ENCODE assay signal across 28 mouse cellular contexts in the genomic region with DNA sequence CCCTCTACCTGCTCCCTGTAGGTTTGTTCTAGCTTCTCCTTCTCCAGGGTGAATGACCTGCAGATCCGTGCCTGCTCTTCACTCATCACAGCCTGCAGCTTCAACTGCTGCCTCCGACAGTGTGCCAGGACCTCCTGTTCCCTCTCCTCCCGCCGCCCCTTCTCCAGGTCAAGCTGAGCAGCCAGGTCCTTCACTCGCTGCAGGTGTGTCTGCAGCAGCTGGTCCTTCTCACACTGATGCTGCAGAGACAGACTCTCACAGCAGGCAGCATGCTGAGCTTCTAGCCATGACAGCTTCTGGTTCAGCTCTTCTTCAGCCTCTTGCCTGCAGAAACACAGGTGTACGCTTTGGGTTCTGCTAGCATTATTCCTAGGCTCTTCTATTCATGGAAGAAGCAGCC. TPM values are rescaled to one million over a fixed set of nuclear protein-coding genes. Genes with fewer than 3 reads are reported as not detected.
DNase-seq lines count a peak whose midpoint lies in the region; ATAC-seq and TF ChIP-seq lines count a peak whose summit lies in the region.
"Had no signal": no experiment of that assay in that cellular context is flagged by ENCODE, and none has a peak within 500 bp of the region (broad histone marks: within the 10 kb centered on the region; RNA-seq: fewer than 3 reads in every experiment).

No protein-coding gene starts in this region.

- no peaks in the 10 kb centered on the region for H3K36me3 ChIP-seq in hindbrain, postnatal 0 days (ENCODE audit: insufficient read depth, low read length)
- H3K36me3 ChIP-seq in hindbrain, embryonic 11.5 days (ENCODE audit: control insufficient read depth, insufficient read depth, low read length): peaks cover 4% of the 10 kb centered on the region; the same call in 1 of the 2 replicates
- peaks cover 63% of the 10 kb centered on the region for H3K36me3 ChIP-seq in E14TG2a.4 (ENCODE audit: insufficient read depth, low read length)
- H3K36me3 ChIP-seq in lung, postnatal 0 days (ENCODE audit: insufficient read depth, low read length): no peaks in the 10 kb centered on the region
- H3K36me3 ChIP-seq in thymus, adult 2 months (ENCODE audit: control insufficient read depth, insufficient read depth, low read length): no peaks in the 10 kb centered on the region
- H3K36me3 ChIP-seq: hindbrain, embryonic 15.5 days; intestine, embryonic 15.5 days had no signal

- 88% methylated on average over 6 of the region's 6 CpGs for WGBS in hindbrain, postnatal 0 days
- 91% methylated on average over 6 of the region's 6 CpGs for whole genome bisulfite sequencing in hindbrain, embryonic 11.5 days
- 89% methylated on average over 6 of the region's 6 CpGs for WGBS in lung, postnatal 0 days
- WGBS in thymus, adult 2 months: 93% methylated on average over 6 of the region's 6 CpGs

- no peak overlapping the region for H3K4me2 ChIP-seq in hindbrain, postnatal 0 days (ENCODE audit: low read depth, low read length)
- H3K4me2 ChIP-seq in hindbrain, embryonic 11.5 days (replicated peaks; ENCODE audit: low read depth, low read length): no peak overlapping the region
- H3K4me2 ChIP-seq in lung, postnatal 0 days (replicated peaks; ENCODE audit: low read depth, low read length): no peak overlapping the region
- H3K4me2 ChIP-seq: embryonic facial prominence, embryonic 13.5 days; forebrain, embryonic 13.5 days; heart, embryonic 13.5 days; hindbrain, embryonic 12.5 days; hindbrain, embryonic 15.5 days; intestine, embryonic 15.5 days had no signal

- peak; percentile 14; the same call in 1 of the 2 replicates for ATAC-seq in hindbrain, postnatal 0 days
- ATAC-seq in hindbrain, embryonic 11.5 days (ENCODE audit: low FRiP score): no peak
- no peak for ATAC-seq in lung, postnatal 0 days
- ATAC-seq: CD4-positive, CD25-positive, alpha-beta regulatory T cell, adult 4 months; forebrain, embryonic 13.5 days; forebrain, embryonic 16.5 days; intestine, embryonic 15.5 days had no signal

- no peaks in the 10 kb centered on the region for H3K9me3 ChIP-seq in hindbrain, postnatal 0 days (ENCODE audit: low read length)
- no peaks in the 10 kb centered on the region for H3K9me3 ChIP-seq in hindbrain, embryonic 11.5 days (ENCODE audit: control insufficient read depth, low read length)
- H3K9me3 ChIP-seq in E14TG2a.4 (ENCODE audit: low read length): no peaks in the 10 kb centered on the region
- no peaks in the 10 kb centered on the region for H3K9me3 ChIP-seq in lung, postnatal 0 days (ENCODE audit: low read length)
- H3K9me3 ChIP-seq: embryonic facial prominence, embryonic 10.5 days; embryonic facial prominence, embryonic 13.5 days; forebrain, embryonic 10.5 days; forebrain, embryonic 13.5 days; heart, embryonic 10.5 days; heart, embryonic 13.5 days; hindbrain, embryonic 12.5 days; hindbrain, embryonic 15.5 days; intestine, embryonic 15.5 days had no signal

- TF ChIP-seq CTCF in hindbrain, postnatal 0 days (IDR thresholded peaks at IDR 0.05; ENCODE audit: low read depth): no peak
- no peak for TF ChIP-seq CTCF in E14TG2a.4 (conservative IDR thresholded peaks at IDR 0.05; ENCODE audit: low read length)
- TF ChIP-seq CTCF in lung, postnatal 0 days (IDR thresholded peaks at IDR 0.05): no peak
- no peak for TF ChIP-seq CTCF in thymus, adult 2 months (IDR thresholded peaks at IDR 0.05; ENCODE audit: borderline replicate concordance, control insufficient read depth, extremely low read depth, insufficient read depth, low read length, poor library complexity)

- no peak overlapping the region for H3K4me3 ChIP-seq in hindbrain, postnatal 0 days (ENCODE audit: low read length)
- H3K4me3 ChIP-seq in hindbrain, embryonic 11.5 days (ENCODE audit: low read depth, low read length): no peak overlapping the region
- H3K4me3 ChIP-seq in E14TG2a.4 (replicated peaks; ENCODE audit: low read length): peak overlapping the region; percentile 57; the same call in 1 of the 2 replicates
- H3K4me3 ChIP-seq in lung, postnatal 0 days (ENCODE audit: low read depth, low read length): no peak overlapping the region
- H3K4me3 ChIP-seq in thymus, adult 2 months (ENCODE audit: control insufficient read depth, insufficient read depth, low read length): no peak overlapping the region
- H3K4me3 ChIP-seq: embryonic facial prominence, embryonic 10.5 days; embryonic facial prominence, embryonic 13.5 days; forebrain, embryonic 10.5 days; forebrain, embryonic 13.5 days; heart, adult 2 months; heart, embryonic 10.5 days; heart, embryonic 13.5 days; hindbrain, embryonic 12.5 days; hindbrain, embryonic 15.5 days; intestine, embryonic 15.5 days had no signal

- H3K4me1 ChIP-seq in hindbrain, postnatal 0 days (ENCODE audit: insufficient read depth, low read length): no peaks in the 10 kb centered on the region
- no peaks in the 10 kb centered on the region for H3K4me1 ChIP-seq in hindbrain, embryonic 11.5 days (replicated peaks; ENCODE audit: control insufficient read depth, insufficient read depth, low read length)
- H3K4me1 ChIP-seq in E14TG2a.4 (replicated peaks; ENCODE audit: low read depth, low read length): peaks cover 92% of the 10 kb centered on the region
- no peaks in the 10 kb centered on the region for H3K4me1 ChIP-seq in lung, postnatal 0 days (ENCODE audit: insufficient read depth, low read depth, low read length)
- no peaks in the 10 kb centered on the region for H3K4me1 ChIP-seq in thymus, adult 2 months (replicated peaks; ENCODE audit: control insufficient read depth, insufficient read depth, low read length)
- H3K4me1 ChIP-seq: embryonic facial prominence, embryonic 10.5 days; embryonic facial prominence, embryonic 13.5 days; forebrain, embryonic 10.5 days; forebrain, embryonic 13.5 days; heart, embryonic 10.5 days; heart, embryonic 13.5 days; hindbrain, embryonic 12.5 days; hindbrain, embryonic 15.5 days; intestine, embryonic 15.5 days had no signal

- no peak for TF ChIP-seq EP300 in lung, postnatal 0 days (IDR thresholded peaks at IDR 0.05)

- no peaks in the 10 kb centered on the region for H3K27me3 ChIP-seq in hindbrain, postnatal 0 days (ENCODE audit: insufficient read depth, low read length)
- H3K27me3 ChIP-seq in hindbrain, embryonic 11.5 days (ENCODE audit: control insufficient read depth, insufficient read depth, low read length): no peaks in the 10 kb centered on the region
- no peaks in the 10 kb centered on the region for H3K27me3 ChIP-seq in E14TG2a.4 (ENCODE audit: insufficient read depth, low read length)
- H3K27me3 ChIP-seq in lung, postnatal 0 days (replicated peaks; ENCODE audit: insufficient read depth, low read length): no peaks in the 10 kb centered on the region
- H3K27me3 ChIP-seq in thymus, adult 2 months (ENCODE audit: control insufficient read depth, insufficient read depth, low read length): no peaks in the 10 kb centered on the region
- H3K27me3 ChIP-seq: embryonic facial prominence, embryonic 13.5 days; forebrain, embryonic 13.5 days; heart, embryonic 13.5 days; hindbrain, embryonic 12.5 days; hindbrain, embryonic 15.5 days; intestine, embryonic 15.5 days had no signal

- H3K9ac ChIP-seq in hindbrain, postnatal 0 days (replicated peaks; ENCODE audit: low read length): no peak overlapping the region
- H3K9ac ChIP-seq in hindbrain, embryonic 11.5 days (ENCODE audit: low read depth, low read length): no peak overlapping the region
- no peak overlapping the region for H3K9ac ChIP-seq in lung, postnatal 0 days (replicated peaks; ENCODE audit: low read depth)
- H3K9ac ChIP-seq: embryonic facial prominence, embryonic 13.5 days; forebrain, embryonic 13.5 days; heart, embryonic 13.5 days; hindbrain, embryonic 12.5 days; hindbrain, embryonic 15.5 days; intestine, embryonic 15.5 days had no signal

- DNase-seq in hindbrain, postnatal 0 days (ENCODE audit: low spot score): no peak
- DNase-seq in hindbrain, embryonic 11.5 days (ENCODE audit: low spot score): no peak
- peak; percentile 26 for DNase-seq in R1 (ENCODE audit: low read depth, low spot score)
- DNase-seq in lung, postnatal 0 days (ENCODE audit: low spot score): no peak
- DNase-seq in thymus, adult 2 months: no peak
- DNase-seq: adrenal gland, postnatal 10 days; adrenal gland, postnatal 36 days; cerebellum, adult 11-12 months; cerebellum, adult 8-10 months; cerebellum, postnatal 36 days; embryo, embryonic 11 days; gastrocnemius, postnatal 10 days; gastrocnemius, postnatal 36 days; heart, adult 2 months; heart, postnatal 14 days; heart, postnatal 4 days had no signal

- TF ChIP-seq POLR2A in thymus, adult 2 months (IDR thresholded peaks at IDR 0.05; ENCODE audit: control insufficient read depth, extremely low read depth, insufficient read depth, low read length, poor library complexity): no peak

- peak overlapping the region; percentile 15; the same call in 1 of the 2 replicates for H3K27ac ChIP-seq in hindbrain, postnatal 0 days
- H3K27ac ChIP-seq in hindbrain, embryonic 11.5 days (ENCODE audit: low read depth, low read length): no peak overlapping the region
- no peak overlapping the region for H3K27ac ChIP-seq in lung, postnatal 0 days (ENCODE audit: low read length)
- H3K27ac ChIP-seq in thymus, adult 2 months (ENCODE audit: control insufficient read depth, insufficient read depth, low read length): no peak overlapping the region
- H3K27ac ChIP-seq: embryonic facial prominence, embryonic 10.5 days; embryonic facial prominence, embryonic 13.5 days; forebrain, embryonic 10.5 days; forebrain, embryonic 13.5 days; heart, adult 2 months; heart, embryonic 10.5 days; heart, embryonic 13.5 days; hindbrain, embryonic 12.5 days; hindbrain, embryonic 15.5 days; intestine, embryonic 15.5 days had no signal

RNA-seq across cellular contexts. Expression of a gene that starts 44.9 kb away (rescaled TPM):
- total RNA-seq in hindbrain, postnatal 0 days (2014; rRNA removed): 5.4 and 8.6 TPM in 2 replicates
- 12.7 and 14.9 TPM in 2 replicates for polyA plus RNA-seq in hindbrain, postnatal 0 days (2015; fragmentation: Nextera tagmentation; extraction: Ambion mirVana)
- 66.0 and 67.5 TPM in 2 replicates for polyA plus RNA-seq in hindbrain, embryonic 11.5 days (2014; fragmentation: Nextera tagmentation; extraction: Ambion mirVana)
- 4.4 and 6.1 TPM in 2 replicates for polyA plus RNA-seq in lung, postnatal 0 days (2015; fragmentation: Nextera tagmentation; extraction: Ambion mirVana)
- 10.8 and 12.3 TPM in 2 replicates for polyA plus RNA-seq in thymus, adult 2 months (2012; rRNA removed)

RNA-seq across cellular contexts. Expression of a gene that starts 45.5 kb away (rescaled TPM):
- 158 and 167 TPM in 2 replicates for total RNA-seq in hindbrain, postnatal 0 days (2014; rRNA removed)
- 161 and 164 TPM in 2 replicates for polyA plus RNA-seq in hindbrain, postnatal 0 days (2015; fragmentation: Nextera tagmentation; extraction: Ambion mirVana)
- 56.2 and 60.5 TPM in 2 replicates for polyA plus RNA-seq in hindbrain, embryonic 11.5 days (2014; fragmentation: Nextera tagmentation; extraction: Ambion mirVana)
- polyA plus RNA-seq in lung, postnatal 0 days (2015; fragmentation: Nextera tagmentation; extraction: Ambion mirVana): 56.5 and 57.3 TPM in 2 replicates
- polyA plus RNA-seq in thymus, adult 2 months (2012; rRNA removed): 48.4 and 63.0 TPM in 2 replicates
